Mouse (Mus musculus): ENCODE results near the gene Actrt2. TPM values are rescaled to one million over a fixed set of nuclear protein-coding genes. Genes with fewer than 3 reads are reported as not detected.

The Actrt2 gene
- total and polyA plus RNA-seq, 2 experiments = not detected

DNA sequence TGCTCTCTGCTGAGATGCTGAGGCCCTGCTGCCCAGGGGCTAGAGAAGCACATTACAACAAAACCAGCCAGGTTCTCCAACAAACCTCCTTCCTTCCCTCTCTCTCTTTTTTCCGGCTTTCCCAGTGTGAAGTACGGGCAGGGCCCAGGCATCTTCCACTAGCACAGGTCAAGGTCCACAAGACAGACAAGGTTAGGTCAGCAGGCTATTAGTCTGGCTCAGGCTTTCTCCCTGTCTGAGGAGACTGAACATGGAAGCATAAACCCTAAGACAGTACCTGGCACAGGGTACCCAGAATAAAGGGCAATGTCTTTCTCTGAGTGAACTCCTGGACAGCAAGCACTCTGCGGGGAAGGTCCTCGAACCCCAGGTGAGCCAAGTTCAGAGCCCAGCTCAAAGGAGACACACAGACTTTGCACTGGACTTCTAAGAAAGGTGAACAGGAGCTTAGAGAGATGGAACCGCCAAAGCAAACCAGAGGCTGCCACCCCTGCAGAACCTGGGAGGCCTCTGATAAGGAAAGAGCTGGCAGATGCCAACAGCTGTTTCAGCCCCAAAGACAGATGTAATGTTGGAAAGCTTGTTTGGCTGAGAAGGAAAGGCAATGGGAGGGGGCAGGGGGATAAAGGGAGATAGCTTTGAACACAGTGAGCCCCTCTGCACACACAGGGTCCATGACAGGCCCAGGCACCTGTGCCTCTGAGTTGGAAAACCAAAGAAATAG lies 40.1 kb downstream of the Actrt2 start:
- Histone ChIP-seq H3K27me3 (ENCODE audit: control insufficient read depth, insufficient read depth, low read length) (no peaks in the 10 kb centered on the region), H3K9ac (ENCODE audit: low read depth, low read length) (no peak overlapping the region), H3K4me3 (ENCODE audit: insufficient read depth, low read depth, low read length) (no peak overlapping the region), H3K4me1 (ENCODE audit: control insufficient read depth, insufficient read depth, low read length) (no peaks in the 10 kb centered on the region), H3K27ac (replicated peaks; ENCODE audit: insufficient read depth, low read depth, low read length) (no peak overlapping the region), H3K36me3 (ENCODE audit: control insufficient read depth, insufficient read depth, low read length) (no peaks in the 10 kb centered on the region), H3K79me2 (ENCODE audit: control insufficient read depth, insufficient read depth, low read length) (no peaks in the 10 kb centered on the region)
- DNase-seq (ENCODE audit: extremely low read depth, low read depth, low spot score) = no peak
- 75% methylated on average over 5 of the region's 5 CpGs for WGBS
- TF ChIP-seq POLR2A (IDR thresholded peaks at IDR 0.05; ENCODE audit: extremely low read depth, insufficient read depth, low read length) = no peak
- no peak for TF ChIP-seq CTCF (IDR thresholded peaks at IDR 0.05; ENCODE audit: low read depth, low read length)

- TF ChIP-seq CTCF (IDR thresholded peaks at IDR 0.05; ENCODE audit: low read depth, low read length) = no peak
- TF ChIP-seq POLR2A (IDR thresholded peaks at IDR 0.05; ENCODE audit: extremely low read depth, insufficient read depth, low read length) = no peak
- DNase-seq (ENCODE audit: extremely low read depth, low read depth, low spot score) = no peak
- Histone ChIP-seq H3K27ac (replicated peaks; ENCODE audit: insufficient read depth, low read depth, low read length) (no peak overlapping the region), H3K36me3 (ENCODE audit: control insufficient read depth, insufficient read depth, low read length) (no peaks in the 10 kb centered on the region), H3K79me2 (ENCODE audit: control insufficient read depth, insufficient read depth, low read length) (no peaks in the 10 kb centered on the region), H3K9ac (ENCODE audit: low read depth, low read length) (no peak overlapping the region), H3K4me1 (ENCODE audit: control insufficient read depth, insufficient read depth, low read length) (no peaks in the 10 kb centered on the region), H3K4me3 (ENCODE audit: insufficient read depth, low read depth, low read length) (no peak overlapping the region), H3K27me3 (ENCODE audit: control insufficient read depth, insufficient read depth, low read length) (no peaks in the 10 kb centered on the region)
- 84% methylated on average over 2 of the region's 2 CpGs for WGBS
Measured at GRCm38 (mm10) chr4:154626282-154626681, 41.4 kb downstream of the Actrt2 start.

DNA sequence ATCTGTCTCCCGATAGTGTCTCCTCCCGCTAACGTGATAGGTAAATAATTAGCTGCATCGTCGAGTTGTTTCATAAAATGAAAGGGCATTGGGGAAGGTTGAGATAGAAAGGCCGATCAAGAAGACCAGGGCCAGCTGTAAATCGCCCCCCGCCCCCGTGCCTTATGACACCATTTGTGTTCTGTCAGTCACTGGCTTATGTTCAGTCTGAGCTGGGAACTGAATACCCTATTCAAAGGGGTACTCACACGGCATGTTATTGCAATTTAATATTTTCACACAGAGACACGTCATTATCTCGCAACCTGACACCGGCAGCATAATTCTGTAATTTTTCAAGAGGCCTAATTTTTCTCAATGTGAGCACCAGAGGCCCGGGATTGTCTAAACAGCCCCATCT lies 42.0 kb downstream of the Actrt2 start:
- Histone ChIP-seq H3K9ac (ENCODE audit: low read depth, low read length) (no peak overlapping the region), H3K79me2 (ENCODE audit: control insufficient read depth, insufficient read depth, low read length) (no peaks in the 10 kb centered on the region), H3K36me3 (ENCODE audit: control insufficient read depth, insufficient read depth, low read length) (no peaks in the 10 kb centered on the region), H3K4me1 (ENCODE audit: control insufficient read depth, insufficient read depth, low read length) (no peaks in the 10 kb centered on the region), H3K27me3 (ENCODE audit: control insufficient read depth, insufficient read depth, low read length) (no peaks in the 10 kb centered on the region), H3K27ac (replicated peaks; ENCODE audit: insufficient read depth, low read depth, low read length) (no peak overlapping the region), H3K4me3 (ENCODE audit: insufficient read depth, low read depth, low read length) (no peak overlapping the region)
- no peak for DNase-seq (ENCODE audit: extremely low read depth, low read depth, low spot score)
- whole genome bisulfite sequencing = 79% methylated on average over 14 of the region's 14 CpGs
- TF ChIP-seq POLR2A (IDR thresholded peaks at IDR 0.05; ENCODE audit: extremely low read depth, insufficient read depth, low read length) = no peak
- TF ChIP-seq CTCF (IDR thresholded peaks at IDR 0.05; ENCODE audit: low read depth, low read length) = no peak

DNA sequence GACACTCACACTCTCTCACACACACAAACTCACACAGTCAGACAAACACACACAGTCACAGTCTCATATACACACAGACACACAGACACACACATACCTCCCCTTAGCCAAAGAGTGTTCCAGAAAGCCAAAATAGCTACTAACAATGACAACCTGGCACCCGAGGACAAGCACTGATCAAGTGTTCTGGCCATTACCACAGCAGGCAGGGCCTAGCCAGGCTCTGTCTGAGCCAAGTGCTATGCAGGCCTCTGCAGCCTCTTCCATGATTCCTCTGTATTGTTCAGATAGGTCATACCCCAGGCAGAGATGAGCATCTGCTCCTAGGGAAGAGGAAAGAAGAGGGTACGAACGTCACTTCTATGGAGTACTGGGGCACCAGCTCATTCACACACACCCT lies 44.4 kb downstream of the Actrt2 start:
- TF ChIP-seq CTCF (IDR thresholded peaks at IDR 0.05; ENCODE audit: low read depth, low read length) = no peak
- no peak for TF ChIP-seq POLR2A (IDR thresholded peaks at IDR 0.05; ENCODE audit: extremely low read depth, insufficient read depth, low read length)
- Histone ChIP-seq H3K4me1 (ENCODE audit: control insufficient read depth, insufficient read depth, low read length) (no peaks in the 10 kb centered on the region), H3K27me3 (ENCODE audit: control insufficient read depth, insufficient read depth, low read length) (no peaks in the 10 kb centered on the region), H3K79me2 (ENCODE audit: control insufficient read depth, insufficient read depth, low read length) (no peaks in the 10 kb centered on the region), H3K36me3 (ENCODE audit: control insufficient read depth, insufficient read depth, low read length) (no peaks in the 10 kb centered on the region), H3K4me3 (ENCODE audit: insufficient read depth, low read depth, low read length) (no peak overlapping the region), H3K27ac (replicated peaks; ENCODE audit: insufficient read depth, low read depth, low read length) (no peak overlapping the region), H3K9ac (ENCODE audit: low read depth, low read length) (no peak overlapping the region)
- DNase-seq (ENCODE audit: extremely low read depth, low read depth, low spot score) = no peak
- 82% methylated on average over 3 of the region's 3 CpGs for WGBS

- TF ChIP-seq CTCF (IDR thresholded peaks at IDR 0.05; ENCODE audit: low read depth, low read length) = no peak
- TF ChIP-seq POLR2A (IDR thresholded peaks at IDR 0.05; ENCODE audit: extremely low read depth, insufficient read depth, low read length) = no peak
- H3K4me3 ChIP-seq (ENCODE audit: insufficient read depth, low read depth, low read length) = no peak overlapping the region
- H3K27me3 ChIP-seq (ENCODE audit: control insufficient read depth, insufficient read depth, low read length) = no peaks in the 10 kb centered on the region
- DNase-seq (ENCODE audit: extremely low read depth, low read depth, low spot score) = no peak
- 92% methylated on average over 4 of the region's 4 CpGs for WGBS
- no peaks in the 10 kb centered on the region for H3K4me1 ChIP-seq (ENCODE audit: control insufficient read depth, insufficient read depth, low read length)
- no peaks in the 10 kb centered on the region for H3K79me2 ChIP-seq (ENCODE audit: control insufficient read depth, insufficient read depth, low read length)
- H3K36me3 ChIP-seq (ENCODE audit: control insufficient read depth, insufficient read depth, low read length) = no peaks in the 10 kb centered on the region
- no peak overlapping the region for H3K9ac ChIP-seq (ENCODE audit: low read depth, low read length)
- H3K27ac ChIP-seq (replicated peaks; ENCODE audit: insufficient read depth, low read depth, low read length) = no peak overlapping the region
Measured at GRCm38 (mm10) chr4:154622521-154622920, 45.1 kb downstream of the Actrt2 start.

Other genes starting within 250 kb of the Actrt2 start
- 0.37 and 0.40 TPM in 2 replicates for gene Prdm16, start 31.0 kb downstream of the Actrt2 start, total RNA-seq (2014; rRNA removed)
- gene Prdm16, start 31.0 kb downstream of the Actrt2 start, polyA plus RNA-seq (2012; rRNA removed) = 0.22 and 0.39 TPM in 2 replicates
- gene Ttc34, start 169.6 kb upstream of the Actrt2 start, total RNA-seq (2014; rRNA removed) = not detected in 2 replicates
- gene Ttc34, start 169.6 kb upstream of the Actrt2 start, polyA plus RNA-seq (2012; rRNA removed) = 0.05 TPM in 1 of 2 replicates, not detected in the other
- 0.07 TPM in 1 of 2 replicates, not detected in the other for gene Mmel1, start 201.7 kb upstream of the Actrt2 start, total RNA-seq (2014; rRNA removed)
- gene Mmel1, start 201.7 kb upstream of the Actrt2 start, polyA plus RNA-seq (2012; rRNA removed) = 0.04 TPM in 1 of 2 replicates, not detected in the other
- 14.8 and 15.2 TPM in 2 replicates for gene Fam213b, start 231.3 kb upstream of the Actrt2 start, total RNA-seq (2014; rRNA removed)
- gene Fam213b, start 231.3 kb upstream of the Actrt2 start, polyA plus RNA-seq (2012; rRNA removed) = 23.3 and 35.3 TPM in 2 replicates